Mouse (Mus musculus): ENCODE measurements around the gene Xndc1.

Gene Xndc1

DNA sequence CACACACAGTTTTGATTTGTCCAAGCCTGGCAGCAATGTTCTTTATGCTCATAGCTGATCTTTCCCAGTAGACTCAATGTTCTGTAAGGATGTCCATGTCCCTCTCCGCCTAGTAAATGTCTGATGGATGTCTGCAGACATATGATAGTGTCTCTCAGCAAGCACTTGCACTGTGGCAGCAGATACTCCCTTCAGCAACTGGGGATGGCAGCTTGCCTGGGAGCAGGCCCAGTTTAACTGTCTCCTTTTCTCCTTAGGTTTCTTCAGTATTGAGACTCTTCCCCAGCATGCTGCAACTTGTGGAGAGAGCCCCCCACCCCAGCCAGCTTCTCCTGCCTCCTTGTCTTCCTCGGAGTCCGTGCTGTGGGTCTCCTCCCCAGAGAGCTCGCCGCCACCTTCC, 16.5 kb downstream of the Xndc1 start:
- no peak for DNase-seq (ENCODE audit: low spot score in 2 of 2)

DNA sequence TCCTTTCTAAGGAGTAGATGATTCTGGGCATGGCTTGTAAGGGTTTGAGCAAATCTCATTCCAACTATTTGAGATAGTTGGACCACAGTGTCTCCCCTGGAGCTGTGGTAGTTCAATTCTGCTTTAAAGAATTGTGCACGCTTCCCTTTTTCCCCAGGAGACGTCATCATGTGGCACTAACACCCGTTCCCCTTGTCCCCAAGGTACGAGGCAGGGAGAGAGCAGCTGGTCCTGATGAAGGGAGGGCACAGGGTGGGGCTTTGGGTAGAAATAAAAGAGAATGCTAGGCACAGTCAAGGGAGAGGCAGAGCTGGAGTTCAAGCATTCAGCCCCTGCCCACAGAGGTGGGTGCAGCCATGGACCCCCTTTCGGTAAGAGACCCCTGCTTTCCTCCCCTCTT, 17.5 kb downstream of the Xndc1 start, which contains the start of gene Trpc2:
Trpc2 (plus strand) TSS at position 301 of the 400 bp plus-strand sequence.
- no peak for DNase-seq (ENCODE audit: low spot score in 2 of 2)

DNA sequence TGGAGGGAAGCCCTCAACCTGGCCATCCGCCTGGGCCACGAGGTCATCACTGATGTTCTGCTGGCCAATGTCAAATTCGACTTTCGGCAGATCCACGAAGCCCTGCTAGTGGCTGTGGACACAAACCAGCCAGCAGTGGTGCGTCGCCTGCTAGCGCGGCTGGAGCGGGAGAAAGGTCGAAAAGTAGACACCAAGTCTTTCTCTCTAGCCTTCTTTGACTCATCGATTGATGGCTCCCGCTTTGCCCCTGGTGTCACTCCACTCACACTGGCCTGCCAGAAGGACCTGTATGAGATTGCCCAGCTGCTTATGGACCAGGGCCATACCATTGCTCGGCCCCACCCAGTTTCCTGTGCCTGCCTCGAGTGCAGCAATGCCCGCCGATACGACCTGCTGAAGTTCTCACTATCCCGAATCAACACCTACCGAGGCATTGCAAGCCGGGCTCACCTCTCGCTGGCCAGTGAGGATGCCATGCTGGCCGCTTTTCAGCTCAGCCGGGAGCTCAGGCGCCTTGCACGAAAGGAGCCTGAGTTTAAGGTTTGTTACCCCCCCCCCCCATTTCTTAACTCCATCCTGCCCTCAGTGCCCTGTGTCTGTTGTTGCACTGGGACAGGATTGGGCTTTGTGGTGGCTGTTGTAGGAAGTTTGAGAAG, 18.9 kb downstream of the Xndc1 start:
- DNase-seq (ENCODE audit: low spot score in 2 of 2), result no peak

DNA sequence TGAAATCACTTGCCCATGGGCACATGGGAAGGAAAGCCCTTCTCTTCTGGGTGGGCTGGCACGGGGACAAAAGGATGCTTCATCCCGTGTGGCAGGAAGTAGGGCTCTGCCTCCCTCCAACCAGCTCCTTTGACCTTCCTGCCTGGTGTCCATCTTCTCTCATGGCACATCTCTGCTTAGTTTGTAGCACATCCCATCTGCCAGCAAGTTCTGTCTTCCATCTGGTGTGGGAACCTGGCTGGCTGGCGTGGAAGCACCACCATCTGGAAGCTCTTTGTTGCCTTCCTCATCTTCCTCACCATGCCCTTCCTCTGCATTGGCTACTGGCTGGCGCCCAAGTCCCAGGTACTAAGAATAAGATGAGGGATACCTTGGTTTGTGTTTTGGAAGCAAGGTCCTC, 22.0 kb downstream of the Xndc1 start:
- no peak for DNase-seq (ENCODE audit: low spot score in 2 of 2)

DNA sequence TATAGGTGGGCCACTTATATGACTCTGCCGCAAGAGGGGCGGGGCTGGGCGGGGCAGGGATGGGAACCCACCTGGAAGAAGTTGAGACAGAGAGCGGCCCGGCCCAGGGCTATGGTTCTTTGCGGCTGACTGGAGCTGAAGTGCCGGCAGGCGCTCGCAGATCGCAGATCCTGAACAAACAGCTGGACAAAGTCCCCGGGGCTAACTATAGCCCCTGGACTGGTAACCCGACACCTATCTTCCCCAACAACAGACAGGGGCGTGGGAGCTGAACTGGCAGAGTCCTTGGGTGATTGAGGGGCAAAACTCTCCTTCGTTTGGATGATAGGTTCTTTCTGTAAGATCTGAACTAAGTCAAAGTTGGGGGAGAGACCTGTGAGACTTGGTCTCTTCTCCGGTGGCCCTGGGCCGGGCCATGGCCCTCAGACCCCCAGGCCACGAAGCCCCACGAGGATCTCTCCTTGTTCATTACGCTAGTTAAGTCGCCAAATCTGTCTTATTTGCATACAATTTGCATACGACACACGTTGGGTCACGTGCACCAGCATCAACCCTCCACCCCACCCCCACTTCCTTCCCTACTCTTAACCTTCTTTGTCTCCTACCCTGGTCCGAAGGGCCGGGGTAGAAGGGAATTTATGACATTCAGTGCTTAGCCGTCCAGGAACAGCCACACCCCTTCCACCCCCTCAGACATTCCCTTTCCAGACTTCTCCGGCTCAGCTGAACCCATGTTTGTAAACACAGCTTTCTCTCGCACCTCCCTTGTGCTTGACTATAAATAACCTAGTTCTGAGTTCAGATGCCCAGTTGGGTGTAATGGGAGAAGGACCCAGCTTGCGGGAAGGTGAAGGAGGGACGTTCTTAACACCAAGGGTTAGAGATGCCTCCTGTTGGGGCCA, 34.7 kb downstream of the Xndc1 start:
- no peak for DNase-seq (ENCODE audit: low spot score in 2 of 2)

DNA sequence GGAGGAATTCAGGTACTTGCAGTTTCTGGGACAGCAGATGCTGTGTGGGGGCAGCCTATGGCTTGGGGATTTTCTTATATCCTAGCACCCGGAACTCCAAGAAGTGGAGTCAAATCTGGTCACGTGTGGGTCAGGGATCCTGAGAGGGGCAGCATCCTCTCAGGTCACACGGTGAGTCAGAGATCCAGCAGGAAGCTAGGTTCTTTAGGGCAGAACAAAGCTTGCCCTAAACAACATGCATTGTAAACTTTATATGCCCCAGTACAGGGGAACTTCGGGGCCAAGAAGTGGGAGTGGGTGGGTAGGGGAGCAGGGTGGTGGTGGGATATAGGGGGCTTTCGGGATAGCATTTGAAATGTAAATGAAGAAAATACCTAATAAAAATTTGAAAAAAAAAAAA, 35.6 kb downstream of the Xndc1 start:
- DNase-seq (ENCODE audit: low spot score in 2 of 2), result no peak

DNA sequence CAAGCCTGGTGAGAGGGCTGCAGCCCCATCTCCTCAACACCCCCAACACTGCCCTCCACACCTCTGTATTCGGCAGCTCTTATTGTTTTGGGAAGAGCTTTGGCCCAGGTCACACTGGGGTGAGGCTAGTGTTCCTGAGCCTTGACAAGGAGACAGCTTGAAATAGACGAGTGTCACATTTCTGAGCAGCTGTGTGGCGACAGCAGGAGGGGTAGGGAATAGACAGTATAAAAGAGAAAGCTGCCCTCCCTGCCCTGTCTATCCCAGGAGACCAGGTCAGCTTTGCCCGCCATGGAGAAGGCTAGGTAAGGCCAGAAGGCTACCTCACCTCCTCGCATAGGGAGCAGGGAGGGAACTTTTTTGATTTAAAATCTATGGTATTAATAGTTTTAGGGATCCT, 36.2 kb downstream of the Xndc1 start, which contains the start of gene Art1:
Art1 (plus strand) TSS at position 257 of the 400 bp plus-strand sequence.
- DNase-seq (ENCODE audit: low spot score in 2 of 2), result no peak

DNA sequence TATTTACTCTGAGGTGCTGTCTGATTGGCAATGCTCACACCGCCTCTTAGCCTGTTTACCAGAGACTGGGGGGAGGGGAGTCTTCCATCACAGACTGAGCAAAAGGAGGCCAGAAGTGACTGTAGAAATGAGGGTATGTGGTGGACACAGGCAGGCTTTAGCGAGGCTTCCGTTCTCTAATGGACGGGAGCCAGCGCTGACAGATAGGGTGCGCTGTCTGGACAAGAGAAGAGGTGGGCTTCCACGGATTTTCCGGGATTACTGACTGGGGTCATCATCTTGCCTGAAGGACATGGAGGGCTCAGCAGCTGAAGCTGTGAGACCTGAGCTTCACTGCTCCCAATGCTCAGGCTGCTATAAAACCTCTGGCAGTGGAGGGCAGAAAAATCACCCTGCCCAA, 36.9 kb downstream of the Xndc1 start:
- no peak for DNase-seq (ENCODE audit: low spot score in 2 of 2)

DNA sequence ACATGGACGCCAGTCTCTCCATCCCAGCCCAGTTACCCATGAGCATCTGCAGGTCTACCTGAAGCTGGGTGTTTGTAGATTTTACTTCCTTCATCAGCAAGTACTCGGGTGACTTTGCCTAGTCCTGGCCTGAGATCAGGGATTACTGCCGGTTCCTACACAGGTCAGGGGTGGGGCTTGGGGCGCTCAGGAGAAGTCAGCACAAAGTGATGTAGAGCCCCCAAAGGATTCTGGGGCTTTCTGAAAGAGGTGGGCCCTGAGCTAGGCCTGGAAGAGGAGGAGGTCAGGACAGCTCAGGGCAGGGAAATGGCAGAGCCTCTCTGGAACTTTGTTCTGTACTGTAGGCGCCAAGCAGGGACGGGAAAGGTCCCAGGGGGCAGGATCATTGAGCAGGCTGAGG, 37.4 kb downstream of the Xndc1 start:
- no peak for DNase-seq (ENCODE audit: low spot score in 2 of 2)

DNA sequence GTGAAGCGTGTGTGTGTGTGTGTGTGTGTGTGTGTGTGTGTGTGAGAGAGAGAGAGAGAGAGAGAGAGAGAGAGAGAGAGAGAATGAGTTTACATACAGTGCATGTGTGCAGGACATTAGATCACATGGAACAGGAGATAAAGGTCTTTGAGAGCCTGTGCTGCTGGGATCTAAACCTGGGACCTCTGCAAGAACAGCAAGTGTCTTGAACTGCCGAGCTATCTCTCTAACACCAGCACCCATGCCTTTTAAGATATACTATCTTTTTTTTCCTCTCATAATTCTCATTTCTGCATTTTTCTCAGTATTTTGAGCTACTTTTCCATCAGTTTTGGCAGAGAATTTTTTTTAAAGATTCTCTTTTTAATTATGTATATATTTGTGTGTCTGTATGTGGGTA, 38.2 kb downstream of the Xndc1 start:
- no peak for DNase-seq (ENCODE audit: low spot score in 2 of 2)

DNA sequence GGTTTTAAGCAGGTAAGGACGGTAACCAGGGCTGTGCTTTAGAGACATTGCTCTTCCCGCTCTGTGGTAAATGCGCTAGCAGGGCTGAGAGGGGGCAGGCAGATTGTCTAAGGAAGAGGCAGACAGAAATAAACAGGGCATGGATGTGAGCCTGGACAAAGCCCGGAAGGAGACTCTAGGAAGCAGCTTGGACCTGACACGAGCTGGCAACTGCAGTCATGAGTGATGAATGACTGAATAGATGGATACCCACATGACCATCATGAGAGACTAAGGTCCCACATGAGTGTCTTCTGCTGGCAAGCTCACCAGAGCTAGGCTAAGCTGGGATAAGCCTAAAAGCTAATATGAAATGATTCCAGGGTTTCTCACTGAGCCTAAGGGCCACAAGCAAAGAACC, 38.8 kb downstream of the Xndc1 start:
- DNase-seq (ENCODE audit: low spot score in 2 of 2), result no peak

DNA sequence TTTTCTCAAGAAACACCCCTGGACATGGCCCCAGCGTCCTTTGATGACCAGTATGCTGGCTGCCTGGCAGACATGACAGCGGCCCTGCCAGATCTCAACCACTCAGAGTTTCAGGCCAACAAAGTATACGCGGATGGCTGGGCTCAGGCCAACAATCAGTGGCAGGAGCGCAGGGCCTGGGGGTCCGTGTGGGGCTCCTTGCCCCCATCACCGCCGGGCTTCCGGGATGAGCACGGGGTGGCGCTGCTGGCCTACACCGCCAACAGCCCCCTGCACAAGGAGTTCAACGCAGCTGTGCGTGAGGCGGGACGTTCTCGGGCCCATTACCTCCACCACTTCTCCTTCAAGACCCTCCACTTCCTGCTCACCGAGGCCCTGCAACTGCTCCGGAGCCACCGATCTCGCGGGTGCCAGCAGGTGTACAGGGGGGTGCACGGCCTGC, 41.4 kb downstream of the Xndc1 start:
- no peak for DNase-seq (ENCODE audit: low spot score in 2 of 2)

DNA sequence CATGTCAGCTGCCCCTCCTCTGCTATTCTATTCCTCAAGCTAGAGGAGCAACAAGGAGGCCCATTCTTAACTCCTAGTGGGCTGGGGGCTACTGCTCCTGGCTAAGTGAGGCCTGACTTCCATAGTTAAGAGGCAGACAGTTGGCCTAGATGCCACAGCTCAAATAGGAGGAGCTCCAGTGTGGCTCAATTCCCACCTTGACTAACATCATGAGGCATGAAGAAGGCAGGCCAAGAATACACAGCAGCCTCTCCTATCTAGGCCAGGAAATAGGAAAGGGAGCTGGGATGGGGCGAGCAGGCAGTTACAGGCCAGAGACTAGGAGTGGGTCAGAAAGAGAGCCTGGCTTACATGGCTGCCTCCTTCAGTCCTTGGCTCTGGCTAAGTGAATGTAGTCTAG, 42.9 kb downstream of the Xndc1 start:
- DNase-seq (ENCODE audit: low spot score in 2 of 2), result no peak

DNA sequence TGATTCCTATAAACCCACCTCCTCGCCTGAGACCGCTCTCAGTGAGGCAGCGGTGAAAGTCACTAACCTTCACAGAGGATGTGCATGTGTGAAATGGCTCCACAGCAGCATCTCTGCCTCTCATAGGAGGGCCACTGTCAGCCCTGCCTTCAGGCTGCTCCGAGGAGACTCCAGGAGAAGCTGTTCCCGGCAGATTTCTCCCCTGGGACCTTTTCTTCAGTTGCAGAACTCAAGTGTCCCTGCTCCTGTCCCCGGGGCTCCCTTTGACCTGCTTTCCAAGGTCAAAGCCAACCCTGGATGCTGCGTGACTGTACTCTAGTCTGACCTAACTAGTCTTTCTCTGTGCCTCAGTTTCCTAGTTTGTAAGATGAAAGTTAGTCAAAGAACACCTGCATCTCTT, 43.9 kb downstream of the Xndc1 start, which contains the start of gene Art5:
Art5 (minus strand) TSS at position 319 of the 400 bp plus-strand sequence.
- DNase-seq (ENCODE audit: low spot score in 2 of 2), result no peak

DNA sequence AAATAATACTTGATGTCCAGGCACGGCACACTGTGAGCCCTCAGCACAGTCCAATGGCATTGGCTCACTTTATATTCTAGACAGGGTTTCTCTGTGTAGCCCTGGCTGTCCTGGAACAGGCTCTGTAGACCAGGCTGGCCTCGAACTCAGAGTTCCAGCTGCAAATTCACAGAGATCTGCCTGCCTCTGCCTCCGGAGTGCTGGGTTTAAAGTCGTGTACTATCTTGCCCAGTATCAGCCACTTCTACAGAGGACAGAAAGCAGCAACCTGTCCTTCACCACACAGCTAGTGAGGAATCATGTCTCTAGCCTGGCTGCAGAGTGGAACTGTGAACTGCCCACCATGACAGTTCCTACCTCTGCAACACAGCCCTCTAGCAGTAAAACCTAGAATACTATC, 44.4 kb downstream of the Xndc1 start:
- no peak for DNase-seq (ENCODE audit: low spot score in 2 of 2)

DNA sequence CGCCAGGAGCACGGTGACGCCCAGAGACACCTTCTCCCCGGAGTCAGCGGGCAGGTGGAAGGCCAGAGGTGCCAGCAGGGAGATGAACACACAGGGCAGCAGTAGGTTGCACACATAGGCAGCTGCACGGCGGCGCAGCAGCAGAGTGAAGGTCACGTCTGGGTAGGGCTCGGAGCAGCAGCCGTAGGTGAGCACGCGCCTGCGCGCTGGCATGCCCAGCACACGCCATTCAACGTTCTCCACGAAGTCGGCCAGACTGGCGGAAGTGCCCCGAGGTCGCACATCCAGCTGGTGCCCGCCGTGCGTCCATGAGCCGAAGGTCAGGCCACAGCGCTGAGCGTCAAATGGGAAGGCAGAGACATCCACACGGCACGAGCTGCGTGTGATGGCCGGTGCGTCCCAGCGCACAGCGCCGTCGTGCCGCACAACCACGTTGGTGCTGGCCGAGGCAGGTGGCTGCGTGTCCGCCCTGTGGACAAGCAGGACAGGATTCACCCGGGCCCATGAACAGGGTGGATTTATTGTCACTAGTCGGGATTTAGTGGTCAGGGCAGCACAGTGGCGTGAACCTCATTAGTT, 47.9 kb downstream of the Xndc1 start:
- DNase-seq (ENCODE audit: low spot score in 2 of 2), result no peak

DNA sequence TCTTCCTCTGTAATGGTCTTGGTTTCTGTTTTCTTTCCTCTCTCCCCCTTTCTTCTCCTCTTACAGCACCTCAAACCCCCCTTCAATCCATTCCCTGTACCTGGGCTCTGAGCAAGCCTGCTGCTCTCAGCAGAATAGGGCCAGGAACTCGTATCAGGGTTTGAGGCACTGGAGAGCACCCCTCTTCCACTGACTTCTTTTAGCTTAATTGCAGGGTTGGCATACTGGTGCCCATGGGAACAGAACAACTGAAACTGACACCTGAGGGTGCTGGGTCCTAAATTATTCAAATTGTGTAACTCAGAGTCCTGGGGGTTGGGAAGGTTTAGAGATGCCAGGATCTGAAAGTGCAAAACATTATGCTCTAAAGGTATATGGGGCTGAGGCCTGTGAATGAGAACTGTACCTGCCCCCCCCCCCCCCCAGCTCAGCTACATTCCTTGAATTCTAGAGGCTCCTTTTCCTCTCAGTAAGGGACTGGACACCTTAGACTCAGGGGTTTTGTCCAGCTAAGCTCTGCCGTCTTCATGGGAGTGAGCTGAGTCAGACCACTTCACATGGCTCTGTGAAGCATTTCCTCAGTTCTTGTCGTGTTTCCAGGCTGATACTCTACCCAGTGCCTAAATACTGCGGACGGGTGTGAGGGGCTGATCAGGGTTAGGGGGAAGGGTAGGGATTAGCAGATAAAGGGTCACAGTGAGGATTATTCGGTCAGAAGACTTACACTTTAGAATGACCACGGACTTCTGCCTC, 51.4 kb downstream of the Xndc1 start, which contains the start of gene Chrna10:
Chrna10 (minus strand) TSS at position 250 of the 753 bp plus-strand sequence.
- no peak for DNase-seq (ENCODE audit: low spot score in 2 of 2)

DNA sequence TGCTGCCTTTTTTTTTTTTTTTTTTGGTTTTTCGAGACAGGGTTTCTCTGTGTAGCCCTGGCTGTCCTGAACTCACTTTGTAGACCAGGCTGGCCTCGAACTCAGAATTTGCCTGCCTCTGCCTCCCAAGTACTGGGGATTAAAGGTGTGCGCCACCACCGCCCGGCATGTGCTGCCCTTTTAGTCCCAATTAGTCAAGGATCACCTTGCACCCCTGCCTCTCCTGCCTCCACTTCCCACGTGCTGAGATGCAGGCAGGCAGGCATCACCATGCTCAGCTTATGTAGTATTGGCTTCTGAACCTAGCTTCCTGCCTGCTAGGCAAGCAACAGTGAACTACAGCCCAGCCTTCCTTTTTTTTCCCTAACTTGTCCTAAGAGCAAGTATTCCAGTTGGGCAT, 52.1 kb downstream of the Xndc1 start:
- DNase-seq (ENCODE audit: low spot score in 2 of 2), result no peak

DNA sequence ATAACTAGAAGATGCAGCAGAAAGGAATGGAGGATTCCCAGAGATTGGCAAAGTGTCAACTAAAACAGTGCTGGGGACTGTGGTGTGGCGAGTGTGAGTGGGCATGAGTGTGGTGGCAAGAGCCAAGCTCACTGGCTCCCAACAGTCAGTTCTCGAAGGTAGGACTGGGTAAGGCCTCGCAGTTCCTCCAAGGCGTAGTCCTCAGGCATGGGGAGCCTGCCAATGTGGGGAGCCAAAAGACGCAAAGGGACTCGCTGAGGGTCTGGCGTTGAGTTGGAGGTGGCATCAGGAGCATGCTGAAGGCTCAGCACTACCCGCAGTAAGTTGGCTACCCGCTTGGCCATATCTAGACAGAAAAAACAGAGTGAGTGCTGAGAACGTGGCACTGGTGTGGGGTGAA, 55.0 kb downstream of the Xndc1 start:
- DNase-seq (ENCODE audit: low spot score in 2 of 2), result no peak

DNA sequence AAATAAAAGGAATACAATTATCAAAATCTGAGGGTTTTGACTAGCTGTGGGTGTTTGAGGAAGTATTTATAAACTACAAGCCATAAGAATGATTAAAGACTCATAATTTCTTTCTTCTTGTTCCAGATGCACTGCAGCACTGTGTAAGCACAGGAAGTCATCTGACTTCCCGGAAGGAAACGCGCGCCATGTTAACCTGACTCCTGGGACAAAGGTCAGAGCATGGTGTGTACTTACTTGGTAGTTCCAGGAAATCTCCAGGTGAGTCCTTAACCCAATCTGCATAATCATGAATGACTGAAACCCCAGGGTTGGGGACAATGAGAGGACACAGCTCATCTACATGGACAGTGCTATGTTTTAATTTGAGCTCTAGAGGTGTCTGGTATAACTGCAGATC, 67.1 kb downstream of the Xndc1 start:
- no peak for DNase-seq (ENCODE audit: low spot score in 2 of 2)

All from right cerebral cortex, postnatal 36 days (tissue).